Mouse (Mus musculus) kidney, embryonic 14.5 days (tissue): ENCODE measurements at regions not wholly inside any gene's neighbourhood (a gene's known extent, or its start where the extent isn't known, plus 50 kb on each side); places are given as distances from the start of the nearest gene placed in this dataset.

Experiments used
- ATAC-seq: fragments of 200-750 bp; cut with Nextera tagmentation; 2 replicates; pipeline ENCODE4 v1.8.0; 2017; ENCODE audit warnings: moderate number of reproducible peaks, mild to moderate bottlenecking, moderate TSS enrichment, moderate library complexity; ENCODE audit not compliant: low FRiP score, low TSS enrichment
- H3K27ac ChIP-seq: fragments of 300-500 bp; sonication (generic); 2 replicates; pipeline ENCODE4 v1.5.1; 2014; ENCODE audit warnings: low read depth, mild to moderate bottlenecking, low read length, moderate library complexity, mixed read lengths
- H3K27me3 ChIP-seq: fragments of 300-500 bp; sonication (generic); 2 replicates; pipeline ENCODE4 v1.6.1; 2014; ENCODE audit warnings: mild to moderate bottlenecking, low read length; ENCODE audit not compliant: control insufficient read depth, insufficient read depth
- H3K36me3 ChIP-seq: fragments of 300-500 bp; sonication (generic); 2 replicates; pipeline ENCODE4 v1.6.1; 2014; ENCODE audit warnings: low read length, mixed read lengths; ENCODE audit not compliant: control insufficient read depth, insufficient read depth
- H3K4me1 ChIP-seq: fragments of 300-500 bp; sonication (generic); 2 replicates; pipeline ENCODE4 v1.6.1; 2014; ENCODE audit warnings: low read length, mixed read lengths; ENCODE audit not compliant: control insufficient read depth, insufficient read depth
- H3K4me2 ChIP-seq: fragments of 300-500 bp; sonication (generic); replicated peaks from 2 replicates; pipeline ENCODE4 v1.6.1; 2014; ENCODE audit warnings: low read depth, mild to moderate bottlenecking, low read length
- H3K4me3 ChIP-seq: fragments of 300-500 bp; sonication (generic); 2 replicates; pipeline ENCODE4 v1.5.1; 2014; ENCODE audit warnings: mild to moderate bottlenecking, low read length
- H3K9ac ChIP-seq: fragments of 300-500 bp; sonication (generic); 2 replicates; pipeline ENCODE4 v1.6.1; 2014; ENCODE audit warnings: low read depth, mild to moderate bottlenecking, low read length, moderate library complexity
- H3K9me3 ChIP-seq: fragments of 300-500 bp; sonication (generic); 2 replicates; pipeline ENCODE4 v1.6.1; 2016; ENCODE audit warnings: low read length; ENCODE audit not compliant: control insufficient read depth
- WGBS: fragments of 180-500 bp; shearing (Covaris S2); extraction: QIAGEN DNeasy Blood & Tissue Kit; methylation state at CpG from one replicate; pipeline ENCODE4 v1.1.7; 2014; 5-methylcytosine and 5-hydroxymethylcytosine counted together

GRCm38 (mm10) chr12:36817938-36818337 lies 290.4 kb upstream of the Meox2 start:
- Histone ChIP-seq H3K36me3 (no peaks in the 10 kb centered on the region), H3K27ac (no peak overlapping the region), H3K4me3 (no peak overlapping the region), H3K27me3 (no peaks in the 10 kb centered on the region), H3K9me3 (no peaks in the 10 kb centered on the region), H3K4me1 (no peaks in the 10 kb centered on the region), H3K4me2 (no peak overlapping the region), H3K9ac (no peak overlapping the region)
- no peak for ATAC-seq
- WGBS: 83% methylated on average over 2 of the region's 2 CpGs

- Histone ChIP-seq H3K9me3 (no peaks in the 10 kb centered on the region), H3K4me3 (no peak overlapping the region), H3K9ac (no peak overlapping the region), H3K4me1 (no peaks in the 10 kb centered on the region), H3K36me3 (no peaks in the 10 kb centered on the region), H3K4me2 (no peak overlapping the region), H3K27me3 (no peaks in the 10 kb centered on the region), H3K27ac (no peak overlapping the region)
- WGBS: 84% methylated on average over 3 of the region's 3 CpGs
- ATAC-seq: no peak
Observed at GRCm38 (mm10) chr12:36818852-36819251, 289.5 kb upstream of the Meox2 start.

GRCm38 (mm10) chr12:36826766-36827165 lies 281.6 kb upstream of the Meox2 start:
- Histone ChIP-seq H3K36me3 (no peaks in the 10 kb centered on the region), H3K4me1 (no peaks in the 10 kb centered on the region), H3K4me2 (no peak overlapping the region), H3K4me3 (no peak overlapping the region), H3K9me3 (no peaks in the 10 kb centered on the region), H3K27ac (no peak overlapping the region), H3K27me3 (no peaks in the 10 kb centered on the region), H3K9ac (no peak overlapping the region)
- 62% methylated on average over 6 of the region's 6 CpGs for WGBS
- ATAC-seq: no peak

GRCm38 (mm10) chr12:36831307-36831997 lies 276.9 kb upstream of the Meox2 start:
- WGBS: 77% methylated on average over 14 of the region's 14 CpGs
- ATAC-seq: no peak
- H3K4me2 ChIP-seq: no peak overlapping the region
- H3K4me3 ChIP-seq: no peak overlapping the region
- no peak overlapping the region for H3K27ac ChIP-seq
- no peaks in the 10 kb centered on the region for H3K36me3 ChIP-seq
- H3K9me3 ChIP-seq: no peaks in the 10 kb centered on the region
- H3K27me3 ChIP-seq: no peaks in the 10 kb centered on the region
- no peak overlapping the region for H3K9ac ChIP-seq
- no peaks in the 10 kb centered on the region for H3K4me1 ChIP-seq

- Histone ChIP-seq H3K9ac (no peak overlapping the region), H3K9me3 (no peaks in the 10 kb centered on the region), H3K27ac (no peak overlapping the region), H3K4me3 (no peak overlapping the region), H3K4me1 (no peaks in the 10 kb centered on the region), H3K4me2 (no peak overlapping the region), H3K36me3 (no peaks in the 10 kb centered on the region), H3K27me3 (no peaks in the 10 kb centered on the region)
- WGBS: 88% methylated on average over 1 of the region's 1 CpGs
- ATAC-seq: no peak
Observed at GRCm38 (mm10) chr12:36842957-36843356, 265.4 kb upstream of the Meox2 start.

GRCm38 (mm10) chr12:36845130-36845529 lies 263.2 kb upstream of the Meox2 start:
- H3K4me2 ChIP-seq: no peak overlapping the region
- no peak overlapping the region for H3K4me3 ChIP-seq
- no peaks in the 10 kb centered on the region for H3K4me1 ChIP-seq
- no peak; the same call in 1 of the 2 replicates for ATAC-seq
- H3K9me3 ChIP-seq: no peaks in the 10 kb centered on the region
- H3K27me3 ChIP-seq: no peaks in the 10 kb centered on the region
- no peaks in the 10 kb centered on the region for H3K36me3 ChIP-seq
- no peak overlapping the region for H3K27ac ChIP-seq
- no peak overlapping the region for H3K9ac ChIP-seq

- no peak overlapping the region for H3K27ac ChIP-seq
- no peak overlapping the region for H3K9ac ChIP-seq
- no peaks in the 10 kb centered on the region for H3K36me3 ChIP-seq
- H3K9me3 ChIP-seq: no peaks in the 10 kb centered on the region
- ATAC-seq: no peak
- H3K4me1 ChIP-seq: no peaks in the 10 kb centered on the region
- WGBS: 94% methylated on average over 2 of the region's 2 CpGs
- no peak overlapping the region for H3K4me3 ChIP-seq
- no peak overlapping the region for H3K4me2 ChIP-seq
- no peaks in the 10 kb centered on the region for H3K27me3 ChIP-seq
Observed at GRCm38 (mm10) chr12:36849086-36849485, 259.3 kb upstream of the Meox2 start.

GRCm38 (mm10) chr12:36863113-36863512 lies 245.2 kb upstream of the Meox2 start:
- Histone ChIP-seq H3K9me3 (no peaks in the 10 kb centered on the region), H3K4me1 (no peaks in the 10 kb centered on the region), H3K4me3 (no peak overlapping the region), H3K27ac (no peak overlapping the region), H3K4me2 (no peak overlapping the region), H3K27me3 (no peaks in the 10 kb centered on the region), H3K36me3 (no peaks in the 10 kb centered on the region), H3K9ac (no peak overlapping the region)
- 72% methylated on average over 7 of the region's 7 CpGs for WGBS
- no peak for ATAC-seq

- Histone ChIP-seq H3K9me3 (no peaks in the 10 kb centered on the region), H3K27me3 (no peaks in the 10 kb centered on the region), H3K27ac (no peak overlapping the region), H3K9ac (no peak overlapping the region), H3K4me1 (no peaks in the 10 kb centered on the region), H3K4me2 (no peak overlapping the region), H3K36me3 (no peaks in the 10 kb centered on the region), H3K4me3 (no peak overlapping the region)
- ATAC-seq: no peak
- 97% methylated on average over 1 of the region's 1 CpGs for WGBS
Observed at GRCm38 (mm10) chr12:36880724-36881123, 227.6 kb upstream of the Meox2 start.
